ENCODE assay signal across 12 mouse cellular contexts in the genomic region with DNA sequence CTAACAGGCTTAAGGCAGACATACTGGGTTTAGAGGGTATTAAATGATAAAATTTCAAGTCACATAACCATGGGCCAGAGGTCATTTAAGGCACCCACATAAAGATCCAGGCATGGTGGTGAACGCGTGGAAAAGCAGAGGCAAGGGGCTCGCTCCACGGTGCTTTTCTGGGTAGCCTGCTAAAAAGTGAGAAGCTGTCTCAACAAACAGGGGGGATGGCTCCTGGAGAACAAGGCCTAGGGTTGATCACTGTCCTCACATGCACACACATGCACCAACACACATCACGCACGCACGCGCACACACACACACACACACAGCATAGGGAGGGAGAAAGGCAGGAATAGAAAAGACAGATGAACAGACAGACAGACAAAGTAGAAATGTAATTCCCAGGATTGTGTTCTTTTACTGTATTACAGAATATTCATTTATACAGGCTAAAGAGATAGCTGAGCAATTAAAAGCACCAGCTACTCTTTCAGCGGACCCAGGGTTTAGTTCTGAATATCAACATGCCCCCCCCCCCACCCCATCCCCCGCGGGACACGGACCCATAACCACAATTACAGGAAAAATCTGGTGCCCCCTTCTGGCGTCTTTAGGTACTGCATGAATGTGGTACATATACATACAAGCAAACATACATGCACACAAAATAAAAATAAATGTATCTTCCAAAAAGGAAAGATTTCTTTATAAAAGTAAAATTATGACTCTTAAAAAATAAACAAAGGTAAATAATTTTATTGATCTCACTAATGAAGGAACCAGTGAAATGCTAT.
A peak's percentile ranks its signal among the peaks of the same experiment; 100 is the strongest.
DNase-seq lines count a peak whose midpoint lies in the region; ATAC-seq and TF ChIP-seq lines count a peak whose summit lies in the region.
"Had no signal": no experiment of that assay in that cellular context is flagged by ENCODE, and none has a peak within 500 bp of the region (broad histone marks: within the 10 kb centered on the region; RNA-seq: fewer than 3 reads in every experiment).

No protein-coding gene starts in this region.

- H3K36me3 ChIP-seq in liver, embryonic 14.5 days (replicated peaks; ENCODE audit: control insufficient read depth, insufficient read depth, low read depth) = no peaks in the 10 kb centered on the region
- no peaks in the 10 kb centered on the region for H3K36me3 ChIP-seq in liver, embryonic 12.5 days
- H3K36me3 ChIP-seq in MEL (ENCODE audit: control insufficient read depth in 1 of 2, insufficient read depth in 2 of 2, low read length in 2 of 2) = no peaks in the 10 kb centered on the region
- no peaks in the 10 kb centered on the region; the same call in 1 of the 2 replicates for H3K36me3 ChIP-seq in splenic B cell, adult 2 months (ENCODE audit: control insufficient read depth, insufficient read depth, low read length, poor library complexity, severe bottlenecking)
- no peaks in the 10 kb centered on the region for H3K36me3 ChIP-seq in neural tube, embryonic 15.5 days
- H3K36me3 ChIP-seq: limb, embryonic 13.5 days had no signal

- WGBS in liver, embryonic 14.5 days (ENCODE audit: insufficient replicate concordance) = 74% methylated on average over 13 of the region's 13 CpGs
- 79% methylated on average over 13 of the region's 13 CpGs for WGBS in liver, embryonic 12.5 days (ENCODE audit: insufficient replicate concordance)
- 91% methylated on average over 13 of the region's 13 CpGs for WGBS in neural tube, embryonic 15.5 days

- H3K27ac ChIP-seq in liver, embryonic 14.5 days = no peak overlapping the region
- no peak overlapping the region for H3K27ac ChIP-seq in liver, embryonic 12.5 days
- no peak overlapping the region for H3K27ac ChIP-seq in MEL (ENCODE audit: control insufficient read depth, low read depth, low read length)
- H3K27ac ChIP-seq in neural tube, embryonic 15.5 days (replicated peaks) = no peak overlapping the region
- H3K27ac ChIP-seq: limb, embryonic 13.5 days had no signal

- TF ChIP-seq EP300 in liver, embryonic 14.5 days (IDR thresholded peaks at IDR 0.05; ENCODE audit: low read depth) = no peak
- no peak for TF ChIP-seq EP300 in MEL (IDR thresholded peaks at IDR 0.05; ENCODE audit: low read depth in 1 of 2, low read length in 2 of 2)

- no peak overlapping the region for H3K9ac ChIP-seq in liver, embryonic 14.5 days (replicated peaks)
- H3K9ac ChIP-seq in liver, embryonic 12.5 days = no peak overlapping the region
- no peak overlapping the region for H3K9ac ChIP-seq in MEL (ENCODE audit: control insufficient read depth, low read depth, low read length, poor library complexity, severe bottlenecking)
- no peak overlapping the region for H3K9ac ChIP-seq in neural tube, embryonic 15.5 days (replicated peaks)
- H3K9ac ChIP-seq: limb, embryonic 13.5 days had no signal

- TF ChIP-seq POLR2A in MEL (IDR thresholded peaks at IDR 0.05; ENCODE audit: control insufficient read depth in 1 of 2, insufficient read depth in 1 of 2, low read depth in 1 of 2, low read length in 2 of 2, poor library complexity in 1 of 2) = no peak

- ATAC-seq in liver, embryonic 14.5 days (ENCODE audit: insufficient read depth) = no peak
- no peak for ATAC-seq in liver, embryonic 12.5 days
- ATAC-seq in neural tube, embryonic 15.5 days (ENCODE audit: low FRiP score) = no peak
- ATAC-seq: midbrain, embryonic 16.5 days had no signal

- no peaks in the 10 kb centered on the region for H3K79me2 ChIP-seq in MEL (ENCODE audit: control insufficient read depth, insufficient read depth, low read length, poor library complexity)

- no peaks in the 10 kb centered on the region for H3K4me1 ChIP-seq in liver, embryonic 14.5 days (replicated peaks; ENCODE audit: control insufficient read depth in 2 of 2, insufficient read depth in 2 of 2, low read length in 1 of 2)
- no peaks in the 10 kb centered on the region for H3K4me1 ChIP-seq in liver, embryonic 12.5 days
- H3K4me1 ChIP-seq in MEL (ENCODE audit: control insufficient read depth in 1 of 2, insufficient read depth in 2 of 2, low read length in 2 of 2) = no peaks in the 10 kb centered on the region
- H3K4me1 ChIP-seq in neural tube, embryonic 15.5 days = no peaks in the 10 kb centered on the region
- H3K4me1 ChIP-seq: limb, embryonic 13.5 days had no signal

- DNase-seq in cerebellum, postnatal 14 days = peak; percentile 17 to 33
- no peak for DNase-seq in cerebellum, adult 18-20 months
- DNase-seq in liver, embryonic 14.5 days (ENCODE audit: low read depth in 3 of 3, low spot score in 3 of 3) = no peak
- DNase-seq in MEL (ENCODE audit: low read depth, low spot score) = peak; percentile 13
- peak; percentile 6 for DNase-seq in splenic B cell, adult 2 months (ENCODE audit: low read depth, low spot score)
- no peak for DNase-seq in gastrocnemius, postnatal 4 days (ENCODE audit: low spot score in 2 of 2)
- DNase-seq: gastrocnemius, postnatal 14 days; kidney, adult 9 months had no signal

- H3K4me3 ChIP-seq in liver, embryonic 14.5 days (ENCODE audit: insufficient read depth in 1 of 2, low read depth in 2 of 2, low read length in 2 of 2) = no peak overlapping the region
- no peak overlapping the region for H3K4me3 ChIP-seq in liver, embryonic 12.5 days
- no peak overlapping the region for H3K4me3 ChIP-seq in MEL (ENCODE audit: control insufficient read depth in 1 of 2, insufficient read depth in 1 of 2, low read depth in 2 of 2, low read length in 2 of 2)
- H3K4me3 ChIP-seq in neural tube, embryonic 15.5 days (replicated peaks) = no peak overlapping the region
- H3K4me3 ChIP-seq: limb, embryonic 13.5 days had no signal

- no peaks in the 10 kb centered on the region for H3K9me3 ChIP-seq in liver, embryonic 14.5 days (ENCODE audit: control insufficient read depth, low read length)
- H3K9me3 ChIP-seq in liver, embryonic 12.5 days (replicated peaks) = no peaks in the 10 kb centered on the region
- no peaks in the 10 kb centered on the region for H3K9me3 ChIP-seq in MEL (replicated peaks; ENCODE audit: insufficient read depth, low read length)
- H3K9me3 ChIP-seq in neural tube, embryonic 15.5 days (replicated peaks) = no peaks in the 10 kb centered on the region
- H3K9me3 ChIP-seq: limb, embryonic 13.5 days had no signal

- H3K27me3 ChIP-seq in liver, embryonic 14.5 days (ENCODE audit: control insufficient read depth, insufficient read depth, low read length) = no peaks in the 10 kb centered on the region
- no peaks in the 10 kb centered on the region for H3K27me3 ChIP-seq in liver, embryonic 12.5 days (replicated peaks)
- H3K27me3 ChIP-seq in MEL (ENCODE audit: control insufficient read depth in 1 of 2, insufficient read depth in 2 of 2, low read length in 2 of 2) = no peaks in the 10 kb centered on the region; a peak in 1 of 4 replicates
- H3K27me3 ChIP-seq in splenic B cell, adult 2 months (ENCODE audit: control insufficient read depth, insufficient read depth, low read length, poor library complexity, severe bottlenecking) = no peaks in the 10 kb centered on the region
- no peaks in the 10 kb centered on the region for H3K27me3 ChIP-seq in neural tube, embryonic 15.5 days (replicated peaks)
- H3K27me3 ChIP-seq: limb, embryonic 13.5 days had no signal

- TF ChIP-seq CTCF in liver, embryonic 14.5 days (IDR thresholded peaks at IDR 0.05; ENCODE audit: low read depth) = peak; percentile 36
- TF ChIP-seq CTCF in MEL (IDR thresholded peaks at IDR 0.05 in 2 of 3, conservative IDR thresholded peaks at IDR 0.05 in 1 of 3; ENCODE audit: control insufficient read depth in 1 of 3, insufficient read depth in 1 of 3, low read depth in 2 of 3, low read length in 3 of 3, poor library complexity in 1 of 3, severe bottlenecking in 1 of 3) = peak; percentile 25 to 30 (median 26); a peak in 4 of 6 replicates

- TF ChIP-seq RAD21 in MEL (IDR thresholded peaks at IDR 0.05; ENCODE audit: low read depth, low read length) = no peak; the same call in 1 of the 2 replicates

- no peak overlapping the region for H3K4me2 ChIP-seq in liver, embryonic 14.5 days (ENCODE audit: low read depth)
- H3K4me2 ChIP-seq in liver, embryonic 12.5 days = no peak overlapping the region
- H3K4me2 ChIP-seq in neural tube, embryonic 15.5 days = no peak overlapping the region
- H3K4me2 ChIP-seq: limb, embryonic 13.5 days had no signal

TF ChIP-seq in MEL, 35 proteins besides CTCF, POLR2A, EP300 and RAD21:
- TF ChIP-seq MYC (IDR thresholded peaks at IDR 0.05; ENCODE audit: low read depth, low read length) = no peak
- peak; percentile 17 for TF ChIP-seq SMC3 (IDR thresholded peaks at IDR 0.05; ENCODE audit: low read depth, low read length)

Comparison
In these comparisons a context has a peak if more than half of its experiments do, and no peak if none do; other contexts are left out.
1. DNase-seq: peak in cerebellum, postnatal 14 days (2 of 2), MEL (single experiment) and splenic B cell, adult 2 months (single experiment); none in cerebellum, adult 18-20 months (0 of 2), liver, embryonic 14.5 days (0 of 3) and gastrocnemius, postnatal 4 days (0 of 2).